Mouse (Mus musculus) midbrain, embryonic 13.5 days (tissue): Measurements from ENCODE around the gene Fam219b. TPM values are rescaled to one million over a fixed set of nuclear protein-coding genes. Genes with fewer than 3 reads are reported as not detected.

ENCODE experiments used
- ATAC-seq: fragments of 200-750 bp; cut with Nextera tagmentation; 2 replicates; pipeline ENCODE4 v1.8.0; 2017; ENCODE audit warnings: mild to moderate bottlenecking, moderate TSS enrichment, moderate library complexity
- H3K27ac ChIP-seq: fragments of 300-500 bp; sonication (generic); 2 replicates; pipeline ENCODE4 v1.5.1; 2015; ENCODE audit warnings: inconsistent platforms, mild to moderate bottlenecking, moderate library complexity
- H3K27me3 ChIP-seq: fragments of 300-500 bp; sonication (generic); 2 replicates; pipeline ENCODE4 v1.6.1; 2015; ENCODE audit warnings: mild to moderate bottlenecking, inconsistent platforms
- H3K36me3 ChIP-seq: fragments of 300-500 bp; sonication (generic); 2 replicates; pipeline ENCODE4 v1.6.1; 2015; ENCODE audit warnings: mild to moderate bottlenecking, inconsistent platforms
- H3K4me1 ChIP-seq: fragments of 300-500 bp; sonication (generic); replicated peaks from 2 replicates; pipeline ENCODE4 v1.6.1; 2015; ENCODE audit warnings: inconsistent platforms
- H3K4me2 ChIP-seq: fragments of 300-500 bp; sonication (generic); replicated peaks from 2 replicates; pipeline ENCODE4 v1.6.1; 2015; ENCODE audit warnings: moderate library complexity, mild to moderate bottlenecking, inconsistent platforms
- H3K4me3 ChIP-seq: fragments of 300-500 bp; sonication (generic); replicated peaks from 2 replicates; pipeline ENCODE4 v1.5.1; 2015; ENCODE audit warnings: mild to moderate bottlenecking, inconsistent platforms
- H3K9ac ChIP-seq: fragments of 300-500 bp; sonication (generic); replicated peaks from 2 replicates; pipeline ENCODE4 v1.6.1; 2015; ENCODE audit warnings: mild to moderate bottlenecking, inconsistent platforms
- H3K9me3 ChIP-seq: fragments of 300-500 bp; sonication (generic); 2 replicates; pipeline ENCODE4 v1.6.1; 2016; ENCODE audit warnings: mild to moderate bottlenecking, inconsistent platforms
- WGBS: fragments of 180-500 bp; shearing (Covaris S2); methylation state at CpG from one replicate; pipeline ENCODE4 v1.1.7; 2015; 5-methylcytosine and 5-hydroxymethylcytosine counted together
- polyA plus RNA-seq: library from polyadenylated mRNA; unstranded; fragments of >200 nt; fragmentation: Nextera tagmentation; extraction: Ambion mirVana; gene quantifications from 2 replicates; pipeline ENCODE4 v1.2.1, GENCODE M21; 2015

Gene Fam219b
- polyA plus RNA-seq, 1 experiment from 2014 or later: 24.2 TPM

DNA sequence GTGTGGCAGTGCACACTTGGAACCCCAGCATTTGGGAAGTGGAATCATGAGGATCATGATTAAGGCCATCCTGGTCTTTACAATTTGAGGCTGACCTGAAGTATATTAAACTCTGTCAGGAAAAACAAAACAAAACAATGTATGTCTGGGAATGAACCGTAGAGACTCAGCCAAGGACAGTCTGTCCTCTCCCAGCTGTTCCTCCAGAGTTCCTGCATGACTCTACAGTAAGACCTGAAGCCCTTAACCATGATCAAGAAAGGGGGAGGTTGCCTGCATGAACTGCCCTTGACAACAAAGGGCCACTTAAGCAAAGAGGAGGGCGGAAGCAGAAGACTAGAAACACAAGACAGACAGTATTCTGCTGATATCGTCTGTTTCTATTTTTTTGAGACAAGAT lies 38.2 kb downstream of the Fam219b start:
- peaks cover 55% of the 10 kb centered on the region for H3K36me3 ChIP-seq
- H3K4me3 ChIP-seq: no peak overlapping the region
- no peaks in the 10 kb centered on the region for H3K27me3 ChIP-seq
- no peak for ATAC-seq
- 85% methylated on average over 3 of the region's 3 CpGs for WGBS
- no peak overlapping the region for H3K27ac ChIP-seq
- H3K4me1 ChIP-seq: no peaks in the 10 kb centered on the region
- H3K4me2 ChIP-seq: no peak overlapping the region
- no peaks in the 10 kb centered on the region for H3K9me3 ChIP-seq
- no peak overlapping the region for H3K9ac ChIP-seq

DNA sequence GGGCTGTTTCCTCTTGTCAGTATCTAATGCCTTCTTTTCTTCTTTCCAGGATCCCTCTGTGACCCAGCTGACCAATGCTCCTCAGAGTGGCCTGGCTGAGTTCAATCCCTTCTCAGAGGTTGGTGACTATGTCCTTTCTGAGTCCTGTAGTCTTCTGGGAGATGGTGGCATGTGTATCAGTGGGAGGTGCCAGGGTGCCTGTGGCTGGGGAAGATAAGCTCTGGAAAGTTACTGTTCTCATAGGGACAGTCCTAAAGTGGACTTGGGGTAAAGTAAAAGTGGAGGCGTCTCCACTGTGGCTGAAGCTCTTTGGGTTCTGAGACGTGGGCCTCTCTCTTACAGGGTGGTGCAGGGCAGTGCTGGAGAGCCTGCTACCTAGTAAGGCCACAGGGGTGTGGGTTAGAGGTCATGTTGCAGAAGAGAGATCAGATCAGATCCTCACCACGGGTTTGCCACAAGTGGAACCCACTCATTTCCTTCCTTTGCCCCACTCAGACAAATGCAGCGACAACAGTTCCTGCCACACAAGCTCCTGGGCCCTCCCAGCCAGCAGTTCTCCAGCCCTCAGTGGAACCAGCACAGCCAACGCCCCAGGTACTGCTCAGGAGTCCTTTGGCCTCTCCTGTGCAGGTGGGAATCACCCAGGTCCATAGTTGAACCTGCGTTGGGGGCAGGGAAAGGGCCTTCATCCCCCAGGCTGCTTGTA lies 40.0 kb downstream of the Fam219b start:
- Histone ChIP-seq H3K4me3 (no peak overlapping the region), H3K9me3 (no peaks in the 10 kb centered on the region), H3K27me3 (no peaks in the 10 kb centered on the region), H3K4me1 (no peaks in the 10 kb centered on the region), H3K27ac (no peak overlapping the region), H3K36me3 (peaks cover 59% of the 10 kb centered on the region), H3K4me2 (no peak overlapping the region), H3K9ac (no peak overlapping the region)
- WGBS: 86% methylated on average over 6 of the region's 6 CpGs
- no peak for ATAC-seq

DNA sequence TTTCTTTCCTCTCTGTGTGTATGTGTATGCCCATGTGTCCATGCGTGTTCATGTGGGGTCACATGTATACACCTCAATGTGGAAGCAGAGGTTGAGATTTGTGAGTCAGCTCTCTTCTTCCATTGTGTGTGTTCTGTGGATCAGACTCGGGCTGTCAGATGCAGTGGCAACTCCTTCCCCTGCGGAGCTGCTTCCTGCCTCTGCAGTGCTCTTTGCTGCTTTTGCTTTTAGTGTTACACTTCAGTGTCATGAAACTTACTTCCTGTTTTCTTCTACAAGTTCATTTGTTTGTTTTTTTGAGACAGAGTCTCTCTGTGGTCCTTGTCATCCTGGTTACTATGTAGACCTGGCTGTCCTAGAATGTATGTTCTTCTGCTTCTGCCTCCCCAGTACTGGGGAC lies 47.7 kb downstream of the Fam219b start:
- no peaks in the 10 kb centered on the region for H3K9me3 ChIP-seq

DNA sequence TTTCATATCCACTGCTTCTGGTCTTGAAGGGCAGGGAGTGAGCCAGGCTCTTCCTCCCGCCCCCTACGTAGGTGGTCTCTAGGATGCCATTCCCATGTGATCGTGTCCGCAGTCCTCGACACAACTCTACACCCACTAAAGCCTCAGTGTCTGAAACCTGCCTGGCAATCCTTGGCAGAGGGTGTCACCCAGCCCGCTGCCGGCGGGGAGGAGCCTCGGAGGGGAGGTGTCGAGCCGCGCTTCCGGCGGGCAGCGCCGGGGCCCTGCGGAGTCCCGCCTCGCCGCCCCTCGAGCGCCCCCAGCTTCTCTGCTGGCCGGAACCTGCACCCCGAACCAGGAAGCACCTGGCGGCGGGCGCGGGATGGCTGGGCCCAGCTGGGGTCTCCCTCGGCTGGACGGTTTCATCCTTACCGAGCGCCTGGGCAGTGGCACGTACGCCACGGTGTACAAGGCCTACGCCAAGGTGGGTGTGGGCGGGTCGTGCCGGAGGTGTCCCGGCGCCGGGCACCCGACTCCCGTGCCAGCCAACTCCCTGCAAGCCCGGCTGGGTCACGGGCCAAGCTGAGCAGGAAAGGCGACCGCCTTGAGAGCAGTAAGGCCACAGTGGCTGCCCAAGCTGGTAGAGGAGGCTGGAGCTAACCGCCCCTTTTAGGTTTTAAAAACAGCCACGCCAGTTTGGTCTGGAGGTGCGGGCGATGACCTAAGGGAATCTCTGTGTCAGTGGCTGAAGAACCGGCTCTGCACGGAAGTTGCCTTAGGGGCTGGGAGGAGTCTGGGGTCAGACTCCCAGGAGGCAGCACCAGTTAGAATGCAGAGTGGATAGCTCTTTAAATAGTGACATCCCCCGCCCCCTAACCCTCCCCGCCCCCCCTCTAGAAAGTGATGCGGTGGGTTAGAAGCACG lies 52.1 kb downstream of the Fam219b start, which contains the start of gene Ulk3:
Gene Ulk3 (plus strand): TSS at position 229 of the 903 bp plus-strand sequence.
- Histone ChIP-seq H3K27ac (peak within 1 kb of the TSS; percentile 67), H3K4me3 (peak within 1 kb of the TSS; percentile 71), H3K27me3 (no peaks in the 10 kb centered on the region), H3K4me2 (peak within 1 kb of the TSS; percentile 90), H3K9me3 (no peaks in the 10 kb centered on the region), H3K36me3 (peaks cover 54% of the 10 kb centered on the region), H3K9ac (peak within 1 kb of the TSS; percentile 86), H3K4me1 (peaks cover 21% of the 10 kb centered on the region)
- under 1% methylated on average over 58 of the region's 58 CpGs for WGBS
- ATAC-seq: peak; percentile 87

More for the DNA sequence above, 47.7 kb downstream of the Fam219b start:
- no peak for ATAC-seq
- H3K9ac ChIP-seq: no peak overlapping the region
- H3K36me3 ChIP-seq: peaks cover 74% of the 10 kb centered on the region
- peaks cover 8% of the 10 kb centered on the region for H3K4me1 ChIP-seq
- no peaks in the 10 kb centered on the region for H3K27me3 ChIP-seq
- WGBS: 88% methylated on average over 3 of the region's 3 CpGs
- no peak overlapping the region for H3K27ac ChIP-seq
- H3K4me3 ChIP-seq: no peak overlapping the region
- H3K4me2 ChIP-seq: no peak overlapping the region

DNA sequence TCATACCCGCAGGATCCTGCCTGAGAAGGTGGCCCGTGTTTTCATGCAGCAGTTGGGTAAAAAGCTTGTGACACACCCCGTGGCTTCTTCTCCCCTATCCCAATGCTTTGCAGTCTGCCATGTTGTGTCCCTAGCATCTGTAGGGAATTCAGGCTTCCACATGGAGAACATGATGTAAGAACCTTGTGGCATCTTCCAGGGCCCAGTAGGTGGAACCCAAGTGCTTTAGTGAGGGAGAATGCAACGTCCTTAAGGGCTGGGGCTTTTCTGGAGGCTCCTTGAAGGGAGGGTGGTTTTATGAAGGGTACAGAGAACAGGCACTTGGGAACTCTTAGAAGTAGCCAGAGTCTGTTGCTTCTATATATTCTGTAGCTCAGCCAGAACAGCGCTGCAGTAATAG lies 53.4 kb downstream of the Fam219b start:
- Histone ChIP-seq H3K27ac (no peak overlapping the region), H3K27me3 (no peaks in the 10 kb centered on the region), H3K9ac (no peak overlapping the region), H3K9me3 (no peaks in the 10 kb centered on the region), H3K4me2 (no peak overlapping the region), H3K4me3 (no peak overlapping the region), H3K4me1 (peaks cover 21% of the 10 kb centered on the region), H3K36me3 (peaks cover 56% of the 10 kb centered on the region)
- WGBS: 38% methylated on average over 5 of the region's 5 CpGs
- ATAC-seq: no peak

Other genes with a start within 250 kb of the Fam219b start
- 26.2 and 28.4 TPM in 2 replicates for gene Ppcdc, start 97.4 kb upstream of the Fam219b start, polyA plus RNA-seq
- gene Scamp5, start 69.5 kb upstream of the Fam219b start, polyA plus RNA-seq: 90.9 and 91.6 TPM in 2 replicates
- gene Rpp25, start 33.5 kb upstream of the Fam219b start, polyA plus RNA-seq: 19.5 and 27.6 TPM in 2 replicates
- gene Cox5a, start 16.3 kb upstream of the Fam219b start, polyA plus RNA-seq: 809 and 819 TPM in 2 replicates
- 72.2 and 79.2 TPM in 2 replicates for gene Mpi, start 15.2 kb downstream of the Fam219b start, polyA plus RNA-seq
- gene Scamp2, start 23.4 kb downstream of the Fam219b start, polyA plus RNA-seq: 54.2 and 57.5 TPM in 2 replicates
- gene Ulk3, start 51.9 kb downstream of the Fam219b start, polyA plus RNA-seq: 23.5 and 25.1 TPM in 2 replicates
- 2.2 and 3.3 TPM in 2 replicates for gene Cplx3, start 68.8 kb downstream of the Fam219b start, polyA plus RNA-seq
- not detected in 2 replicates for gene Lman1l, start 83.2 kb downstream of the Fam219b start, polyA plus RNA-seq
- 35.9 and 41.9 TPM in 2 replicates for gene Csk, start 116.1 kb downstream of the Fam219b start, polyA plus RNA-seq
- not detected in 2 replicates for gene Cyp1a2, start 146.2 kb downstream of the Fam219b start, polyA plus RNA-seq
- not detected in 2 replicates for gene Cyp1a1, start 150.4 kb downstream of the Fam219b start, polyA plus RNA-seq
- 38.1 and 40.1 TPM in 2 replicates for gene Edc3, start 171.0 kb downstream of the Fam219b start, polyA plus RNA-seq
- gene Clk3, start 228.3 kb downstream of the Fam219b start, polyA plus RNA-seq: 80.0 and 84.9 TPM in 2 replicates